In genomic region chr8:4493686-4494440, GRCm38 (mm10) we compare ENCODE assay signal across 7 mouse cellular contexts. TPM values are rescaled to one million over a fixed set of nuclear protein-coding genes. Genes with fewer than 3 reads are reported as not detected.
DNase-seq lines count a peak whose midpoint lies in the region; ATAC-seq and TF ChIP-seq lines count a peak whose summit lies in the region.

No protein-coding gene starts in this region.

- H3K4me2 ChIP-seq in intestine, embryonic 16.5 days (ENCODE audit: low read depth, low read length): peak overlapping the region; percentile 82

- intact Hi-C loops in left cerebral cortex, postnatal 36 days (cut with DNase I): no loop called here

- TF ChIP-seq CTCF in spleen, adult 2 months (IDR thresholded peaks at IDR 0.05; ENCODE audit: extremely low read depth, insufficient read depth, insufficient read length, insufficient replicate concordance): no peak

- H3K4me1 ChIP-seq in intestine, embryonic 16.5 days (ENCODE audit: control insufficient read depth, insufficient read depth, low read length): peaks cover 21% of the 10 kb centered on the region
- peaks cover 3% of the 10 kb centered on the region; the same call in 1 of the 2 replicates for H3K4me1 ChIP-seq in spleen, adult 2 months (ENCODE audit: control insufficient read depth, insufficient read depth, insufficient read length)

- peak overlapping the region; percentile 47 for H3K27ac ChIP-seq in intestine, embryonic 16.5 days (ENCODE audit: low read length)
- peak overlapping the region; percentile 70 for H3K27ac ChIP-seq in spleen, adult 2 months (ENCODE audit: insufficient read depth, low read length)

- peak; percentile 43 for ATAC-seq in common myeloid progenitor, adult 5-6 weeks (replicated peaks; ENCODE audit: low read depth, poor library complexity, severe bottlenecking)
- peak; percentile 54 for ATAC-seq in granulocyte monocyte progenitor cell, adult 5-6 weeks (replicated peaks; ENCODE audit: poor library complexity, severe bottlenecking)
- peak; percentile 32 for ATAC-seq in intestine, embryonic 16.5 days
- ATAC-seq in megakaryocyte-erythroid progenitor cell, adult 5-6 weeks (replicated peaks; ENCODE audit: low FRiP score, low TSS enrichment, poor library complexity, severe bottlenecking): peak; percentile 30

- 14% methylated on average over 21 of the region's 21 CpGs for WGBS in intestine, embryonic 16.5 days
- 12% methylated on average over 21 of the region's 21 CpGs for WGBS in spleen, adult 2 months

- H3K9ac ChIP-seq in intestine, embryonic 16.5 days (ENCODE audit: low read depth, low read length): peak overlapping the region; percentile 73

- H3K36me3 ChIP-seq in intestine, embryonic 16.5 days (ENCODE audit: control insufficient read depth, insufficient read depth, low read length): no peaks in the 10 kb centered on the region; the same call in 1 of the 2 replicates
- H3K36me3 ChIP-seq in spleen, adult 2 months (ENCODE audit: control insufficient read depth, insufficient read depth, low read length): no peaks in the 10 kb centered on the region

- H3K4me3 ChIP-seq in intestine, embryonic 16.5 days (ENCODE audit: low read length): peak overlapping the region; percentile 63
- H3K4me3 ChIP-seq in spleen, adult 2 months (ENCODE audit: extremely low read depth, insufficient read depth, insufficient read length): peak overlapping the region; percentile 69

- DNase-seq in adrenal gland, adult 8-10 months: peak; percentile 34
- peak; percentile 74 to 78 for DNase-seq in left cerebral cortex, postnatal 36 days (ENCODE audit: low spot score in 2 of 2)
- DNase-seq in spleen, adult 2 months (ENCODE audit: low read depth in 1 of 2, low spot score in 2 of 2): peak in 1 of 2 experiments; percentile 31

- H3K9me3 ChIP-seq in intestine, embryonic 16.5 days (ENCODE audit: control insufficient read depth, low read length): no peaks in the 10 kb centered on the region

- H3K27me3 ChIP-seq in intestine, embryonic 16.5 days (replicated peaks; ENCODE audit: control insufficient read depth, insufficient read depth, low read length): no peaks in the 10 kb centered on the region
- no peaks in the 10 kb centered on the region for H3K27me3 ChIP-seq in spleen, adult 2 months (ENCODE audit: control insufficient read depth, insufficient read depth, low read length)

- TF ChIP-seq POLR2A in spleen, adult 2 months (IDR thresholded peaks at IDR 0.05; ENCODE audit: low read depth, low read length): no peak

RNA-seq across cellular contexts. Expression of gene Cers4, which starts 1.0 kb away (rescaled TPM):
- total RNA-seq in adrenal gland, adult 8-10 months (2022): 10 to 100 TPM; 28.5 to 49.4 (median 35.5) TPM
- total RNA-seq in common myeloid progenitor, adult 5-6 weeks (2017): 5.8 and 8.7 TPM in 2 replicates
- total RNA-seq in granulocyte monocyte progenitor cell, adult 5-6 weeks (2014; fragmentation: Nextera tagmentation): 4.6 and 10.0 TPM in 2 replicates
- 2.8 and 5.1 TPM in 2 replicates for total RNA-seq in granulocyte monocyte progenitor cell, adult 5-6 weeks (2017)
- 14.9 and 17.0 TPM in 2 replicates for polyA plus RNA-seq in intestine, embryonic 16.5 days (2015; fragmentation: Nextera tagmentation; extraction: Ambion mirVana)
- 10 to 100 TPM; 40.8 to 51.6 TPM for total RNA-seq in left cerebral cortex, postnatal 36 days (2021)
- 3.2 and 18.5 TPM in 2 replicates for total RNA-seq in megakaryocyte-erythroid progenitor cell, adult 5-6 weeks (2014; fragmentation: Nextera tagmentation)
- total RNA-seq in megakaryocyte-erythroid progenitor cell, adult 5-6 weeks (2017): 2.8 and 3.2 TPM in 2 replicates
- 40.8 and 42.1 TPM in 2 replicates for polyA plus RNA-seq in spleen, adult 2 months (2012; rRNA removed)
